Comparison of ENCODE assay signal across 10 mouse cellular contexts in genomic region chr9:95120062-95120461, GRCm38 (mm10).
DNase-seq lines count a peak whose midpoint lies in the region; ATAC-seq lines count a peak whose summit lies in the region.
"Had no signal": no experiment of that assay in that cellular context is flagged by ENCODE, and none has a peak within 500 bp of the region (broad histone marks: within the 10 kb centered on the region; RNA-seq: fewer than 3 reads in every experiment).

No protein-coding gene starts in this region.

- ATAC-seq in midbrain, embryonic 13.5 days: no peak
- ATAC-seq in heart, embryonic 11.5 days (replicated peaks; ENCODE audit: insufficient number of reproducible peaks, low FRiP score, low TSS enrichment): 0 out of 2 replicates have a peak, but pooled peaks have one; percentile 53
- ATAC-seq in limb, embryonic 11.5 days (ENCODE audit: insufficient number of reproducible peaks, low FRiP score, low TSS enrichment, low read depth): no peak

- DNase-seq in midbrain, embryonic 10.5 days (ENCODE audit: low spot score): peak; percentile 26
- DNase-seq in limb, embryonic 11.5 days (ENCODE audit: low spot score): peak; percentile 33
- DNase-seq in naive thymus-derived CD4-positive, alpha-beta T cell, adult 2 months (ENCODE audit: low read depth): peak; percentile 45
- DNase-seq in cerebellum, postnatal 10 days: no peak
- no peak for DNase-seq in gastrocnemius, postnatal 10 days
- no peak for DNase-seq in urinary bladder, postnatal 25 days (ENCODE audit: low spot score)
- DNase-seq: cerebellum, adult 9-11 months; right cerebral cortex, postnatal 4 days had no signal

- H3K9me3 ChIP-seq in midbrain, embryonic 10.5 days (replicated peaks): no peaks in the 10 kb centered on the region
- H3K9me3 ChIP-seq in midbrain, embryonic 13.5 days: no peaks in the 10 kb centered on the region
- no peaks in the 10 kb centered on the region for H3K9me3 ChIP-seq in heart, embryonic 11.5 days (replicated peaks; ENCODE audit: control insufficient read depth, low read length)
- H3K9me3 ChIP-seq in limb, embryonic 11.5 days (ENCODE audit: control insufficient read depth, low read length): no peaks in the 10 kb centered on the region

- H3K27me3 ChIP-seq in midbrain, embryonic 10.5 days (ENCODE audit: low read depth, poor library complexity, severe bottlenecking): peaks cover 20% of the 10 kb centered on the region
- no peaks in the 10 kb centered on the region for H3K27me3 ChIP-seq in midbrain, embryonic 13.5 days
- H3K27me3 ChIP-seq in heart, embryonic 11.5 days (ENCODE audit: control insufficient read depth, insufficient read depth, low read length): no peaks in the 10 kb centered on the region
- H3K27me3 ChIP-seq in limb, embryonic 11.5 days (ENCODE audit: control insufficient read depth, insufficient read depth, low read length): no peaks in the 10 kb centered on the region

- no peak overlapping the region for H3K4me3 ChIP-seq in midbrain, embryonic 10.5 days
- no peak overlapping the region for H3K4me3 ChIP-seq in midbrain, embryonic 13.5 days (replicated peaks)
- no peak overlapping the region for H3K4me3 ChIP-seq in heart, embryonic 11.5 days (ENCODE audit: low read depth, low read length)
- no peak overlapping the region for H3K4me3 ChIP-seq in limb, embryonic 11.5 days (ENCODE audit: low read depth, low read length)

- H3K27ac ChIP-seq in midbrain, embryonic 10.5 days (replicated peaks): 0 out of 2 replicates have a peak overlapping the region, but pooled peaks have one; percentile 17
- no peak overlapping the region for H3K27ac ChIP-seq in midbrain, embryonic 13.5 days
- H3K27ac ChIP-seq in heart, embryonic 11.5 days (ENCODE audit: low read depth, low read length): peak overlapping the region; percentile 54; the same call in 1 of the 2 replicates
- no peak overlapping the region for H3K27ac ChIP-seq in limb, embryonic 11.5 days (replicated peaks; ENCODE audit: low read depth, low read length)

- 62% methylated on average over 4 of the region's 4 CpGs for WGBS in midbrain, embryonic 10.5 days
- 69% methylated on average over 4 of the region's 4 CpGs for WGBS in midbrain, embryonic 13.5 days
- WGBS in heart, embryonic 11.5 days (ENCODE audit: insufficient replicate concordance): 26% methylated on average over 4 of the region's 4 CpGs
- 46% methylated on average over 4 of the region's 4 CpGs for WGBS in limb, embryonic 11.5 days

- H3K4me1 ChIP-seq in midbrain, embryonic 10.5 days: peaks cover 20% of the 10 kb centered on the region
- H3K4me1 ChIP-seq in midbrain, embryonic 13.5 days (replicated peaks): peaks cover 23% of the 10 kb centered on the region
- peaks cover 11% of the 10 kb centered on the region for H3K4me1 ChIP-seq in heart, embryonic 11.5 days (ENCODE audit: control insufficient read depth, insufficient read depth, low read length)
- peaks cover 15% of the 10 kb centered on the region for H3K4me1 ChIP-seq in limb, embryonic 11.5 days (ENCODE audit: control insufficient read depth, insufficient read depth, low read length)

- no peak overlapping the region for H3K4me2 ChIP-seq in midbrain, embryonic 13.5 days (replicated peaks)
- no peak overlapping the region; the same call in 1 of the 2 replicates for H3K4me2 ChIP-seq in heart, embryonic 11.5 days
- H3K4me2 ChIP-seq in limb, embryonic 11.5 days (ENCODE audit: low read depth, severe bottlenecking): no peak overlapping the region

- no peak overlapping the region for H3K9ac ChIP-seq in midbrain, embryonic 13.5 days (replicated peaks)
- H3K9ac ChIP-seq in heart, embryonic 11.5 days (ENCODE audit: low read depth, low read length): no peak overlapping the region
- H3K9ac ChIP-seq in limb, embryonic 11.5 days (ENCODE audit: low read length): no peak overlapping the region

- H3K36me3 ChIP-seq in midbrain, embryonic 10.5 days: no peaks in the 10 kb centered on the region
- no peaks in the 10 kb centered on the region for H3K36me3 ChIP-seq in midbrain, embryonic 13.5 days
- no peaks in the 10 kb centered on the region for H3K36me3 ChIP-seq in heart, embryonic 11.5 days (ENCODE audit: control insufficient read depth, insufficient read depth, low read length)
- H3K36me3 ChIP-seq in limb, embryonic 11.5 days (ENCODE audit: control insufficient read depth, insufficient read depth, low read length): no peaks in the 10 kb centered on the region

Comparison
In these comparisons a context has a peak if more than half of its experiments do, and no peak if none do; other contexts are left out.
1. H3K27ac ChIP-seq: peak in midbrain, embryonic 10.5 days (single experiment) and heart, embryonic 11.5 days (single experiment); none in midbrain, embryonic 13.5 days (single experiment) and limb, embryonic 11.5 days (single experiment).
2. DNase-seq: peak in midbrain, embryonic 10.5 days (single experiment), limb, embryonic 11.5 days (single experiment) and naive thymus-derived CD4-positive, alpha-beta T cell, adult 2 months (single experiment); none in cerebellum, postnatal 10 days (0 of 2), gastrocnemius, postnatal 10 days (single experiment) and urinary bladder, postnatal 25 days (single experiment).